Mouse (Mus musculus): ENCODE data around the gene Calr3. TPM values are rescaled to one million over a fixed set of nuclear protein-coding genes. Genes with fewer than 3 reads are reported as not detected.

The Calr3 gene
- total and polyA plus RNA-seq, 3 experiments, result 0.08 to 3.6 (median 0.87) TPM

DNA sequence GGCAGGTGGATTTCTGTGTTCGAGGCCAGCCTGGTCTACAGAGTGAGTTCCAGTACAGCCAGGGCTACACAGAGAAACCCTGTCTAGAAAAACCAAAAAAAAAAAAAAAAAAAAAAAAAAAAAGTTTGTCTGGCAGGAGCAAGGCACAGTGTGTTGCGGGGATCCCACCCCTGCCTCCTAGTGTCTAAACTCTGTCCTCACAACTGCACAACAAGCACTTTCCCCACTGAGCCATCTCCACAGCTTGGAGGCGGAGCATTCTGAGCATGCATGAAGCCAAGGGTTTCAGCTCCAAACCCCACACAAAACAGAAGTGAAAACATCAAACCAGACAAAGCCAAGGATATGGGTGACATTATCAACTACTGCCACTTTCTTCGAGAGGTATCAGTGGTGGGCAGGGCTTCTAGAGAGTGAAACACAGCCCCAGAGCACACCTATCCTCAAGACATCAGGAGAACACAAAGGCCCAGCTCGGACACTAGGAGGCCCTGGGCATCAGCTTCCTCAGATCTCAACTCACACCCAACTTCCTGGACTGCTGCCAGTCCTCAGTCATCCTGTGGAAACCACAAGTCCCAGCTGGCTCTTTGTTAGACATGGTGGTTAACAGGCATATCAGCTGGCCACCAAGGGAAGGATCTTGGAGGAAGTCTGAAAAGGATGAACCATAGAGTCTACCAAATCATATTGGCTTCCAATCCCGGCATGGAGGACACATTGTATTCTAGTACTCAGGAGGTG lies 42.0 kb upstream of the Calr3 start:
- H3K4me3 ChIP-seq (ENCODE audit: low read depth, low read length), result no peak overlapping the region

DNA sequence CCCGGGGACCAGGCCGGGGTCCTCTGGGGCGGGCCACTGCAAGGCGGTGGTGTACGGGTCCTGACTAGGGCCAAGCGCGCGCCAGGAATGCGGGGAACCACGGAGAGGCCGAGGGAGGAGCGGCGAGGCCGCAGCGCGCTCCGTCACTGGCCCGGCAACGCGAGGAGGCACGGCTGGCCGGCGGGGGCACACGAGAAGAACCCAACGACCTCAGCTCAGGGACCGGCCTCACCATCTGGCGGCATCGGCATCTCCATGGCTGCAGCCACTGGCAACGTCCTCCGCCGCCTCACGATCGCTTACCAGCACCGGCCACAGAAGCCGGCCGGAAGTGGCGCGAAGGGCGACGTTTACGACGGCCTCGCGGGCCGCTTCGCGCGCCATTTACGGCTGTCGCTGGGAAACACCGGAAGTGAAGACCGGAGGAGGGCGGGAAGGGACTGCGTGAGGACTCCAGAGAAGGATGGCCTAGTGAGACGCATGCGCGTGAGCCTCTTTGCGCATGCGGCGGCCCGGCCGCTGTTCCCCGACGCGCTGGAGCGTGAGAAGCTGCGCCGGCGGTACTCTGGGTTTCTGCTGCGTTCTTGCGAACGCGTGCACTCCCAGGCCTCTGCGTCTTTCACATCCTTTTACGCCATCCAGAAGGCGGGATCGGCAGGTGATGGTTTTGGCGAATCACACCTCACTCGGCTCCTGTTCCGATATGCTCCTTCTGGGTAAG lies 31.3 kb upstream of the Calr3 start, which contains the start of gene Cherp:
Gene Cherp (minus strand): TSS at position 401 of the 721 bp plus-strand sequence.
- H3K27me3 ChIP-seq (ENCODE audit: insufficient read depth, low read length), result no peaks in the 10 kb centered on the region
- H3K9me3 ChIP-seq (replicated peaks), result no peaks in the 10 kb centered on the region
- DNase-seq (ENCODE audit: low spot score) (peak; percentile 99), ATAC-seq (ENCODE audit: extremely low read depth, insufficient number of reproducible peaks, low FRiP score, poor library complexity, severe bottlenecking) (peak; percentile 77)
- H3K4me3 ChIP-seq (ENCODE audit: low read depth, low read length), result peak within 1 kb of the TSS; percentile 99
- peaks cover 58% of the 10 kb centered on the region for H3K4me1 ChIP-seq (ENCODE audit: insufficient read depth, low read depth, low read length)
- TF ChIP-seq GATA2 (IDR thresholded peaks at IDR 0.05; ENCODE audit: borderline replicate concordance, low read depth, low read length) (no peak), GATA1 (IDR thresholded peaks at IDR 0.05; ENCODE audit: borderline replicate concordance, low read length) (no peak), TAL1 (conservative IDR thresholded peaks at IDR 0.05; ENCODE audit: low read depth, low read length) (no peak), POLR2AphosphoS5 (IDR thresholded peaks at IDR 0.05; ENCODE audit: insufficient replicate concordance, low read depth, low read length) (no peak), CTCF (IDR thresholded peaks at IDR 0.05; ENCODE audit: low read depth, low read length) (no peak)
- peaks cover 70% of the 10 kb centered on the region for H3K36me3 ChIP-seq (replicated peaks)

More for the DNA sequence above, 42.0 kb upstream of the Calr3 start:
- Histone ChIP-seq H3K27me3 (ENCODE audit: insufficient read depth, low read length) (no peaks in the 10 kb centered on the region), H3K36me3 (replicated peaks) (peaks cover 98% of the 10 kb centered on the region), H3K4me1 (ENCODE audit: insufficient read depth, low read depth, low read length) (peaks cover 37% of the 10 kb centered on the region), H3K9me3 (replicated peaks) (no peaks in the 10 kb centered on the region)
- no peak for TF ChIP-seq POLR2AphosphoS5 (IDR thresholded peaks at IDR 0.05; ENCODE audit: insufficient replicate concordance, low read depth, low read length)
- no peak for TF ChIP-seq GATA1 (IDR thresholded peaks at IDR 0.05; ENCODE audit: borderline replicate concordance, low read length)
- no peak for TF ChIP-seq TAL1 (conservative IDR thresholded peaks at IDR 0.05; ENCODE audit: low read depth, low read length)
- no peak for TF ChIP-seq CTCF (IDR thresholded peaks at IDR 0.05; ENCODE audit: low read depth, low read length)
- TF ChIP-seq GATA2 (IDR thresholded peaks at IDR 0.05; ENCODE audit: borderline replicate concordance, low read depth, low read length), result no peak
- DNase-seq (ENCODE audit: low spot score) (no peak), ATAC-seq (ENCODE audit: extremely low read depth, insufficient number of reproducible peaks, low FRiP score, poor library complexity, severe bottlenecking) (no peak)

DNA sequence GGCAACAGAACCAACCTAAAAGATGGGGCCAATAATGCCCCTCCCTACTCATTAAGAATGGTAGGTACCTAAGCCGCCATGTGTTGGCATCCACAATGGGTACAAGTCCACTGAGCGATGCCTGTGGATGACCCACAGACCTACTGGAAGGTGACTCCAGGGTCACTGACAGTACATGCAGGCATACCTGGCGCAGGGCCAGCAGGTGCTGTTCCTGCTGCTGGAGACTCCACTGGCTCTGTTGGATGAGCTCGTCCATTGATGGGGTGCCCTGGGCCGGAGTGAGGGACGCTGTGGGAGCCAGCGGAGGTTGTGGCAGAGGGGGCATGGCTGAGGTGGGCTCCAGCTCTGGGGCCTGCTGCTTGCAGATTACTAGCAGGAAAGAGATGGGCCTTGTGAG lies 27.0 kb upstream of the Calr3 start:
- Histone ChIP-seq H3K9me3 (replicated peaks) (no peaks in the 10 kb centered on the region), H3K36me3 (replicated peaks) (peaks cover 82% of the 10 kb centered on the region), H3K4me3 (ENCODE audit: low read depth, low read length) (no peak overlapping the region), H3K27me3 (ENCODE audit: insufficient read depth, low read length) (no peaks in the 10 kb centered on the region), H3K4me1 (ENCODE audit: insufficient read depth, low read depth, low read length) (peaks cover 57% of the 10 kb centered on the region)
- no peak for ATAC-seq (ENCODE audit: extremely low read depth, insufficient number of reproducible peaks, low FRiP score, poor library complexity, severe bottlenecking)
- no peak for TF ChIP-seq GATA2 (IDR thresholded peaks at IDR 0.05; ENCODE audit: borderline replicate concordance, low read depth, low read length)
- TF ChIP-seq CTCF (IDR thresholded peaks at IDR 0.05; ENCODE audit: low read depth, low read length), result no peak
- TF ChIP-seq POLR2AphosphoS5 (IDR thresholded peaks at IDR 0.05; ENCODE audit: insufficient replicate concordance, low read depth, low read length), result no peak
- no peak for TF ChIP-seq GATA1 (IDR thresholded peaks at IDR 0.05; ENCODE audit: borderline replicate concordance, low read length)
- TF ChIP-seq TAL1 (conservative IDR thresholded peaks at IDR 0.05; ENCODE audit: low read depth, low read length), result no peak
- DNase-seq (ENCODE audit: low spot score), result no peak

DNA sequence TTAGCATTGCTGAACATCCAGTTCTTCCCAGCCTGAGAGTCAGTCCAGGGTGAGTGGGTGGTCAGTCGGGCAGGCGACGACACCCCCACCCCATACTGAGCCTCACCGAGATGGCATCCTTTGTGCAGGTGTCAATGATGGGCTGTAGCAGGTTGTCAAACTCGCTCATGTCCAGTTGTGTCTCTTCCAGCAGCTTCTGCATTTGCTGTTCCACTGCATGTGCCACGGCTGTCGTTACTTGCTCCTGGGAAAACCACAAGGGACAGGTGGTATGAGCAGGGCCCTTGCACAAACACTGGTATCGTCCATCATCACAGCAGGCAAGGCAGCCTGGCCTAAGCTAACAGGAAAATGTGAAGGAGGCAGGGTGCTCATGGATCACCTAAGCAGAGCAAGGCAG lies 26.3 kb upstream of the Calr3 start:
- Histone ChIP-seq H3K27me3 (ENCODE audit: insufficient read depth, low read length) (no peaks in the 10 kb centered on the region), H3K9me3 (replicated peaks) (no peaks in the 10 kb centered on the region), H3K36me3 (replicated peaks) (peaks cover 89% of the 10 kb centered on the region), H3K4me1 (ENCODE audit: insufficient read depth, low read depth, low read length) (peaks cover 55% of the 10 kb centered on the region), H3K4me3 (ENCODE audit: low read depth, low read length) (no peak overlapping the region)
- ATAC-seq (ENCODE audit: extremely low read depth, insufficient number of reproducible peaks, low FRiP score, poor library complexity, severe bottlenecking), result no peak
- no peak for TF ChIP-seq GATA1 (IDR thresholded peaks at IDR 0.05; ENCODE audit: borderline replicate concordance, low read length)
- no peak for TF ChIP-seq POLR2AphosphoS5 (IDR thresholded peaks at IDR 0.05; ENCODE audit: insufficient replicate concordance, low read depth, low read length)
- no peak for TF ChIP-seq TAL1 (conservative IDR thresholded peaks at IDR 0.05; ENCODE audit: low read depth, low read length)
- TF ChIP-seq GATA2 (IDR thresholded peaks at IDR 0.05; ENCODE audit: borderline replicate concordance, low read depth, low read length), result no peak
- TF ChIP-seq CTCF (IDR thresholded peaks at IDR 0.05; ENCODE audit: low read depth, low read length), result no peak
- DNase-seq (ENCODE audit: low spot score), result no peak

DNA sequence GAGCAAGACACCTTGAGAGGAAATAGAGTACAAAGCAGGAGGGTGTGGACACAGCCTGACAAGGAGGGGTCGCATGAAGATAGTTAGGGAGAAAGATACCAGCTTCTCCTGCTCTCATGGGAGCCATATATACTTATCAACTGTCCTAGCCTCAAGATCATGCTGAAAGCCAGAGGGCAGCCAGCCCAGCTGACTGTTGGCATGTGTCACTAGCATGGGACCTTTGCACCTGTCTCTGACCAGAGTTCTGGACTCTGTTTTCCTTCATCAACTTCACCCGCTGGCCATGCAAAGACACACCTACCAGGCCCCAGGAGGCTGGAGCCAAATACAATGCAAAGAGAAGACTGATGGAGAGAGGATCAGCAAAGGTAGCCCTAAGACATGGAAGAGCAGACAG lies 25.6 kb upstream of the Calr3 start:
- no peaks in the 10 kb centered on the region for H3K9me3 ChIP-seq (replicated peaks)
- peaks cover 55% of the 10 kb centered on the region for H3K4me1 ChIP-seq (ENCODE audit: insufficient read depth, low read depth, low read length)
- ATAC-seq (ENCODE audit: extremely low read depth, insufficient number of reproducible peaks, low FRiP score, poor library complexity, severe bottlenecking), result no peak
- H3K4me3 ChIP-seq (ENCODE audit: low read depth, low read length), result no peak overlapping the region
- DNase-seq (ENCODE audit: low spot score), result no peak
- peaks cover 94% of the 10 kb centered on the region for H3K36me3 ChIP-seq (replicated peaks)
- H3K27me3 ChIP-seq (ENCODE audit: insufficient read depth, low read length), result no peaks in the 10 kb centered on the region
- TF ChIP-seq TAL1 (conservative IDR thresholded peaks at IDR 0.05; ENCODE audit: low read depth, low read length), result no peak
- TF ChIP-seq POLR2AphosphoS5 (IDR thresholded peaks at IDR 0.05; ENCODE audit: insufficient replicate concordance, low read depth, low read length), result no peak
- TF ChIP-seq CTCF (IDR thresholded peaks at IDR 0.05; ENCODE audit: low read depth, low read length), result no peak
- TF ChIP-seq GATA1 (IDR thresholded peaks at IDR 0.05; ENCODE audit: borderline replicate concordance, low read length), result no peak
- TF ChIP-seq GATA2 (IDR thresholded peaks at IDR 0.05; ENCODE audit: borderline replicate concordance, low read depth, low read length), result no peak

DNA sequence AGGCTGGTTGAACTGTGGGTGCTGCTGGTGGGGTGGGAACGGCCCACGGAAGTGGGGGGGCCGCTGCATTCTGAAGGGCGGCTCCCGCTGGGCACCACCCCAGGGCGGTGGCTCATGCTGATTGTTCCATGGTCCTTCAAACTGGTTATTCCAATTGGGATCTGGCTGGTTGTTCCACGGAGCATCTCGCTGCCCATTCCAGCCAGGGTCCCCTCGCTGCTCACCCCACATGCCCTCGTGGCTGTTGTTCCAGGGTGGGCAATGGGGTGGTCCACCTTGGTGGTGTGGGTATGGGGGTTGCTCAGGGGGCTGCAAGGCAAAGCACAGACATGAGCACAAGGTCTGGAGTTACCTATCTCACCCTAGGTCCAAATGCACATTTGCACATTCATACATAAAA lies 20.5 kb upstream of the Calr3 start:
- no peaks in the 10 kb centered on the region for H3K9me3 ChIP-seq (replicated peaks)
- H3K4me1 ChIP-seq (ENCODE audit: insufficient read depth, low read depth, low read length), result peaks cover 35% of the 10 kb centered on the region
- ATAC-seq (ENCODE audit: extremely low read depth, insufficient number of reproducible peaks, low FRiP score, poor library complexity, severe bottlenecking) (no peak), DNase-seq (ENCODE audit: low spot score) (no peak)
- peaks cover 100% of the 10 kb centered on the region for H3K36me3 ChIP-seq (replicated peaks)
- H3K27me3 ChIP-seq (ENCODE audit: insufficient read depth, low read length), result no peaks in the 10 kb centered on the region
- no peak overlapping the region for H3K4me3 ChIP-seq (ENCODE audit: low read depth, low read length)
- TF ChIP-seq GATA2 (IDR thresholded peaks at IDR 0.05; ENCODE audit: borderline replicate concordance, low read depth, low read length) (no peak), CTCF (IDR thresholded peaks at IDR 0.05; ENCODE audit: low read depth, low read length) (no peak), TAL1 (conservative IDR thresholded peaks at IDR 0.05; ENCODE audit: low read depth, low read length) (no peak), POLR2AphosphoS5 (IDR thresholded peaks at IDR 0.05; ENCODE audit: insufficient replicate concordance, low read depth, low read length) (no peak), GATA1 (IDR thresholded peaks at IDR 0.05; ENCODE audit: borderline replicate concordance, low read length) (no peak)

Measured in G1E (cell line).